Mouse (Mus musculus) T-helper 1 cell (primary cell): Measurements from ENCODE around the gene Slc12a9.

ENCODE experiments used
- in situ Hi-C: fragments of 300-600 bp; cut with MboI, MseI; formaldehyde crosslinking; loops from one replicate; pipeline ENCODE4 v1.15.1; 2025; ENCODE audit warnings: high pct_unique_total_duplicates

Slc12a9 gene

GRCm38 (mm10) chr5:137313466-137314192, 19.8 kb downstream of the Slc12a9 start:
- in situ Hi-C loops = loop anchor here (25.0 kb wide), 1 partner anchor 849 kb away; the partner anchor contains the start of genes Ap4m1, Cops6, Mcm7 and Zfp113

- in situ Hi-C loops = loop anchor here (10.0 to 25.0 kb wide), 2 partner anchors 854 to 1374 kb away; partner anchors contain the start of genes Ap4m1, Cops6, Mcm7 and Ywhag
Observed at GRCm38 (mm10) chr5:137308356-137308755, 25.0 kb downstream of the Slc12a9 start.

- in situ Hi-C loops = loop anchor here (10.0 to 25.0 kb wide), 2 partner anchors 855 to 1372 kb away; partner anchors contain the start of genes Ap4m1, Cops6, Mcm7 and Ywhag
Observed at GRCm38 (mm10) chr5:137307071-137307912, 26.1 kb downstream of the Slc12a9 start, which contains the start of gene Srrt. Gene Srrt (minus strand): TSS chr5:137307674.

- in situ Hi-C loops = loop anchor here (10.0 to 25.0 kb wide), 2 partner anchors 856 to 1372 kb away; partner anchors contain the start of genes Ap4m1, Cops6, Mcm7 and Ywhag
Observed at GRCm38 (mm10) chr5:137306439-137307005, 26.9 kb downstream of the Slc12a9 start.

GRCm38 (mm10) chr5:137305822-137306221, 27.6 kb downstream of the Slc12a9 start:
- in situ Hi-C loops = loop anchor here (10.0 to 25.0 kb wide), 2 partner anchors 856 to 1371 kb away; partner anchors contain the start of genes Ap4m1, Cops6, Mcm7 and Ywhag

- in situ Hi-C loops = loop anchor here (10.0 to 25.0 kb wide), 2 partner anchors 857 to 1370 kb away; partner anchors contain the start of genes Ap4m1, Cops6, Mcm7 and Ywhag
Observed at GRCm38 (mm10) chr5:137304816-137305215, 28.6 kb downstream of the Slc12a9 start.

- in situ Hi-C loops = loop anchor here (10.0 to 25.0 kb wide), 2 partner anchors 858 to 1369 kb away; partner anchors contain the start of genes Ap4m1, Cops6, Mcm7 and Ywhag
Observed at GRCm38 (mm10) chr5:137304165-137304564, 29.2 kb downstream of the Slc12a9 start.

GRCm38 (mm10) chr5:137303609-137304008, 29.8 kb downstream of the Slc12a9 start:
- in situ Hi-C loops = loop anchor here (10.0 to 25.0 kb wide), 2 partner anchors 859 to 1369 kb away; partner anchors contain the start of genes Ap4m1, Cops6, Mcm7 and Ywhag

- in situ Hi-C loops = loop anchor here (10.0 to 25.0 kb wide), 2 partner anchors 861 to 1366 kb away; partner anchors contain the start of genes Ap4m1, Cops6, Mcm7 and Ywhag
Observed at GRCm38 (mm10) chr5:137301253-137301652, 32.1 kb downstream of the Slc12a9 start.

GRCm38 (mm10) chr5:137299240-137299639, 34.2 kb downstream of the Slc12a9 start:
- in situ Hi-C loops = loop anchor here (10.0 kb wide), 1 partner anchor 1594 kb away; no protein-coding TSS in a partner anchor

- in situ Hi-C loops = loop anchor here (10.0 kb wide), 1 partner anchor 1592 kb away; no protein-coding TSS in a partner anchor
Observed at GRCm38 (mm10) chr5:137297126-137297525, 36.3 kb downstream of the Slc12a9 start.

- in situ Hi-C loops = loop anchor here (10.0 kb wide), 1 partner anchor 1591 kb away; no protein-coding TSS in a partner anchor
Observed at GRCm38 (mm10) chr5:137295712-137296111, 37.7 kb downstream of the Slc12a9 start.

GRCm38 (mm10) chr5:137295296-137295695, 38.1 kb downstream of the Slc12a9 start:
- in situ Hi-C loops = loop anchor here (10.0 kb wide), 1 partner anchor 1590 kb away; no protein-coding TSS in a partner anchor

- in situ Hi-C loops = loop anchor here (5.0 to 10.0 kb wide), 2 partner anchors 372 to 1590 kb away; no protein-coding TSS in a partner anchor
Observed at GRCm38 (mm10) chr5:137294744-137295093, 38.7 kb downstream of the Slc12a9 start.

- in situ Hi-C loops = loop anchor here (5.0 to 10.0 kb wide), 2 partner anchors 372 to 1589 kb away; no protein-coding TSS in a partner anchor
Observed at GRCm38 (mm10) chr5:137293839-137294743, 39.3 kb downstream of the Slc12a9 start, which contains the start of gene Ufsp1. Gene Ufsp1 (plus strand): TSS chr5:137294629.

GRCm38 (mm10) chr5:137293282-137293681, 40.1 kb downstream of the Slc12a9 start:
- in situ Hi-C loops = loop anchor here (5.0 to 10.0 kb wide), 2 partner anchors 371 to 1588 kb away; no protein-coding TSS in a partner anchor

- in situ Hi-C loops = loop anchor here (5.0 to 10.0 kb wide), 2 partner anchors 369 to 1587 kb away; no protein-coding TSS in a partner anchor
Observed at GRCm38 (mm10) chr5:137291381-137291926, 41.9 kb downstream of the Slc12a9 start.

- in situ Hi-C loops = loop anchor here (5.0 to 10.0 kb wide), 2 partner anchors 368 to 1586 kb away; no protein-coding TSS in a partner anchor
Observed at GRCm38 (mm10) chr5:137290677-137291076, 42.7 kb downstream of the Slc12a9 start.
